10 mouse cellular contexts compared by ENCODE assay signal in genomic region chr6:113691084-113691462, GRCm38 (mm10). TPM values are rescaled to one million over a fixed set of nuclear protein-coding genes. Genes with fewer than 3 reads are reported as not detected.
DNase-seq lines count a peak whose midpoint lies in the region; ATAC-seq and TF ChIP-seq lines count a peak whose summit lies in the region.
"Had no signal": no experiment of that assay in that cellular context is flagged by ENCODE, and none has a peak within 500 bp of the region (broad histone marks: within the 10 kb centered on the region; RNA-seq: fewer than 3 reads in every experiment).

No protein-coding gene starts in this region.

- no peak for TF ChIP-seq CTCF in testis, adult 2 months (IDR thresholded peaks at IDR 0.05; ENCODE audit: control insufficient read depth, insufficient read depth, insufficient replicate concordance, low read depth, low read length)
- no peak for TF ChIP-seq CTCF in liver, embryonic 14.5 days (IDR thresholded peaks at IDR 0.05; ENCODE audit: low read depth)

- DNase-seq in heart, postnatal 10 days, result no peak
- DNase-seq in testis, postnatal 14 days (ENCODE audit: low spot score), result no peak
- DNase-seq in liver, embryonic 14.5 days (ENCODE audit: low read depth in 3 of 3, low spot score in 3 of 3), result no peak
- no peak for DNase-seq in adrenal gland, postnatal 36 days
- DNase-seq in adrenal gland, adult 18-20 months (ENCODE audit: low spot score in 2 of 2), result no peak
- DNase-seq: cerebellum, adult 9-10 months had no signal

- TF ChIP-seq EP300 in liver, embryonic 14.5 days (IDR thresholded peaks at IDR 0.05; ENCODE audit: low read depth), result no peak

- intact Hi-C loops in heart, postnatal 10 days (cut with DNase I), result loop anchor here (10.0 kb wide), 1 partner anchor 386 kb away; the partner anchor contains the start of gene Brpf1

- H3K4me3 ChIP-seq in heart, embryonic 11.5 days (ENCODE audit: low read depth, low read length), result peak overlapping the region; percentile 28; the same call in 1 of the 2 replicates
- no peak overlapping the region; the same call in 1 of the 2 replicates for H3K4me3 ChIP-seq in testis, adult 2 months (ENCODE audit: control insufficient read depth, low read depth, low read length)
- H3K4me3 ChIP-seq in liver, embryonic 14.5 days (ENCODE audit: insufficient read depth in 1 of 2, low read depth in 2 of 2, low read length in 2 of 2), result peak overlapping the region; percentile 60 to 73

- peak overlapping the region; percentile 95 for H3K27ac ChIP-seq in heart, embryonic 11.5 days (ENCODE audit: low read depth, low read length)
- H3K27ac ChIP-seq in testis, adult 2 months (ENCODE audit: control insufficient read depth, insufficient read depth, low read depth, low read length), result peak overlapping the region; percentile 51
- H3K27ac ChIP-seq in liver, embryonic 14.5 days, result peak overlapping the region; percentile 89

- peak overlapping the region; percentile 71 for H3K9ac ChIP-seq in heart, embryonic 11.5 days (ENCODE audit: low read depth, low read length)
- H3K9ac ChIP-seq in liver, embryonic 14.5 days (replicated peaks), result peak overlapping the region; percentile 77

- ATAC-seq in heart, embryonic 11.5 days (replicated peaks; ENCODE audit: insufficient number of reproducible peaks, low FRiP score, low TSS enrichment), result peak; percentile 5; the same call in 1 of the 2 replicates
- ATAC-seq in liver, embryonic 14.5 days (ENCODE audit: insufficient read depth), result no peak
- no peak for ATAC-seq in megakaryocyte-erythroid progenitor cell, adult 5-6 weeks (replicated peaks; ENCODE audit: low FRiP score, low TSS enrichment, poor library complexity, severe bottlenecking)

- H3K4me1 ChIP-seq in heart, embryonic 11.5 days (ENCODE audit: control insufficient read depth, insufficient read depth, low read length), result peaks cover 42% of the 10 kb centered on the region
- peaks cover 13% of the 10 kb centered on the region for H3K4me1 ChIP-seq in testis, adult 2 months (ENCODE audit: control insufficient read depth, insufficient read depth, low read length)
- peaks cover 51 to 56% of the 10 kb centered on the region in 2 experiments for H3K4me1 ChIP-seq in liver, embryonic 14.5 days (replicated peaks; ENCODE audit: control insufficient read depth in 2 of 2, insufficient read depth in 2 of 2, low read length in 1 of 2)

- no peaks in the 10 kb centered on the region for H3K36me3 ChIP-seq in heart, embryonic 11.5 days (ENCODE audit: control insufficient read depth, insufficient read depth, low read length)
- no peaks in the 10 kb centered on the region for H3K36me3 ChIP-seq in testis, adult 2 months (ENCODE audit: control insufficient read depth, insufficient read depth, low read length)
- H3K36me3 ChIP-seq in liver, embryonic 14.5 days (replicated peaks; ENCODE audit: control insufficient read depth, insufficient read depth, low read depth), result peaks cover 26% of the 10 kb centered on the region

- H3K27me3 ChIP-seq in heart, embryonic 11.5 days (ENCODE audit: control insufficient read depth, insufficient read depth, low read length), result no peaks in the 10 kb centered on the region
- H3K27me3 ChIP-seq in testis, adult 2 months (ENCODE audit: control insufficient read depth, insufficient read depth, low read length), result no peaks in the 10 kb centered on the region
- H3K27me3 ChIP-seq in liver, embryonic 14.5 days (ENCODE audit: control insufficient read depth, insufficient read depth, low read length), result no peaks in the 10 kb centered on the region

- no peak for TF ChIP-seq POLR2A in testis, adult 2 months (IDR thresholded peaks at IDR 0.05; ENCODE audit: control insufficient read depth, low read depth, low read length)

- 55% methylated on average over 4 of the region's 4 CpGs for WGBS in heart, embryonic 11.5 days (ENCODE audit: insufficient replicate concordance)
- 33% methylated on average over 4 of the region's 4 CpGs for WGBS in liver, embryonic 14.5 days (ENCODE audit: insufficient replicate concordance)

- H3K9me3 ChIP-seq in heart, embryonic 11.5 days (replicated peaks; ENCODE audit: control insufficient read depth, low read length), result no peaks in the 10 kb centered on the region
- no peaks in the 10 kb centered on the region for H3K9me3 ChIP-seq in liver, embryonic 14.5 days (ENCODE audit: control insufficient read depth, low read length)

- H3K4me2 ChIP-seq in heart, embryonic 11.5 days, result peak overlapping the region; percentile 66
- H3K4me2 ChIP-seq in liver, embryonic 14.5 days (ENCODE audit: low read depth), result peak overlapping the region; percentile 79

RNA-seq across cellular contexts. Expression of gene Tatdn2, which starts 5.8 kb away (rescaled TPM):
- 0.93 and 1.1 TPM in 2 replicates for polyA plus RNA-seq in heart, embryonic 11.5 days (2014; fragmentation: Nextera tagmentation; extraction: Ambion mirVana)
- total RNA-seq in heart, postnatal 10 days (2021), result 10 to 100 TPM; 69.9 to 75.7 TPM
- 14.2 and 15.9 TPM in 2 replicates for polyA plus RNA-seq in testis, adult 2 months (2012; rRNA removed)
- polyA plus RNA-seq in liver, embryonic 14.5 days (2012; rRNA removed), result 10.6 and 15.4 TPM in 2 replicates
- polyA plus RNA-seq in liver, embryonic 14.5 days (2014; fragmentation: Nextera tagmentation; extraction: Ambion mirVana), result 1.0 and 1.3 TPM in 2 replicates
- 48.5 and 69.9 TPM in 2 replicates for total RNA-seq in megakaryocyte-erythroid progenitor cell, adult 5-6 weeks (2014; fragmentation: Nextera tagmentation)
- total RNA-seq in megakaryocyte-erythroid progenitor cell, adult 5-6 weeks (2017), result 152 and 155 TPM in 2 replicates
- 10 to 100 TPM; 58.0 to 60.5 TPM for total RNA-seq in adrenal gland, postnatal 36 days (2021)
- total RNA-seq in adrenal gland, adult 18-20 months (2021), result 10 to 100 TPM; 50.4 to 63.2 TPM

RNA-seq across cellular contexts. Expression of gene Ghrl, which starts 28.6 kb away (rescaled TPM):
- polyA plus RNA-seq in heart, embryonic 11.5 days (2014; fragmentation: Nextera tagmentation; extraction: Ambion mirVana), result 0.66 and 0.69 TPM in 2 replicates
- total RNA-seq in heart, postnatal 10 days (2021), result not detected
- 108 and 119 TPM in 2 replicates for polyA plus RNA-seq in testis, adult 2 months (2012; rRNA removed)
- 0.11 and 0.18 TPM in 2 replicates for polyA plus RNA-seq in liver, embryonic 14.5 days (2012; rRNA removed)
- polyA plus RNA-seq in liver, embryonic 14.5 days (2014; fragmentation: Nextera tagmentation; extraction: Ambion mirVana), result 0.29 TPM in 1 of 2 replicates, not detected in the other
- not detected in 2 replicates for total RNA-seq in megakaryocyte-erythroid progenitor cell, adult 5-6 weeks (2014; fragmentation: Nextera tagmentation)
- not detected in 2 replicates for total RNA-seq in megakaryocyte-erythroid progenitor cell, adult 5-6 weeks (2017)
- total RNA-seq in adrenal gland, postnatal 36 days (2021), result not detected
- total RNA-seq in adrenal gland, adult 18-20 months (2021), result not detected
- polyA plus RNA-seq: CD4-positive, CD25-positive, alpha-beta regulatory T cell, adult 4 months had no signal

RNA-seq across cellular contexts. Expression of gene Sec13, which starts 49.5 kb away (rescaled TPM):
- polyA plus RNA-seq in heart, embryonic 11.5 days (2014; fragmentation: Nextera tagmentation; extraction: Ambion mirVana), result 246 and 266 TPM in 2 replicates
- total RNA-seq in heart, postnatal 10 days (2021), result 100 to 1,000 TPM; 102 to 106 TPM
- polyA plus RNA-seq in testis, adult 2 months (2012; rRNA removed), result 113 and 114 TPM in 2 replicates
- 75.5 and 93.7 TPM in 2 replicates for polyA plus RNA-seq in liver, embryonic 14.5 days (2012; rRNA removed)
- 114 and 118 TPM in 2 replicates for polyA plus RNA-seq in liver, embryonic 14.5 days (2014; fragmentation: Nextera tagmentation; extraction: Ambion mirVana)
- total RNA-seq in megakaryocyte-erythroid progenitor cell, adult 5-6 weeks (2014; fragmentation: Nextera tagmentation), result 130 and 140 TPM in 2 replicates
- 87.3 and 103 TPM in 2 replicates for total RNA-seq in megakaryocyte-erythroid progenitor cell, adult 5-6 weeks (2017)
- total RNA-seq in adrenal gland, postnatal 36 days (2021), result 100 to 1,000 TPM; 116 to 130 TPM
- 100 to 1,000 TPM; 111 to 113 TPM for total RNA-seq in adrenal gland, adult 18-20 months (2021)

RNA-seq across cellular contexts. Expression of gene Irak2, which starts 52.8 kb away (rescaled TPM):
- polyA plus RNA-seq in heart, embryonic 11.5 days (2014; fragmentation: Nextera tagmentation; extraction: Ambion mirVana), result 6.7 and 7.2 TPM in 2 replicates
- total RNA-seq in heart, postnatal 10 days (2021), result 10 to 100 TPM; 10.1 to 14.1 TPM
- 2.4 and 3.3 TPM in 2 replicates for polyA plus RNA-seq in testis, adult 2 months (2012; rRNA removed)
- polyA plus RNA-seq in liver, embryonic 14.5 days (2012; rRNA removed), result 19.1 and 27.0 TPM in 2 replicates
- 4.9 and 7.0 TPM in 2 replicates for polyA plus RNA-seq in liver, embryonic 14.5 days (2014; fragmentation: Nextera tagmentation; extraction: Ambion mirVana)
- 18.6 and 21.6 TPM in 2 replicates for total RNA-seq in megakaryocyte-erythroid progenitor cell, adult 5-6 weeks (2014; fragmentation: Nextera tagmentation)
- 30.4 and 37.3 TPM in 2 replicates for total RNA-seq in megakaryocyte-erythroid progenitor cell, adult 5-6 weeks (2017)
- total RNA-seq in adrenal gland, postnatal 36 days (2021), result 10 to 100 TPM; 17.8 to 21.9 TPM
- total RNA-seq in adrenal gland, adult 18-20 months (2021), result 10 to 100 TPM; 17.1 to 51.5 TPM
